Mouse (Mus musculus) brain, embryonic 14.5 days (tissue): ENCODE measurements around the gene Slc22a22.

ENCODE experiments used
- CTCF ChIP-seq: fragments of 200-500 bp; IDR thresholded peaks from 2 replicates; pipeline ENCODE4 v1.5.1; 2012; ENCODE audit warnings: inconsistent platforms, mild to moderate bottlenecking, moderate library complexity, borderline replicate concordance; ENCODE audit not compliant: insufficient read depth, insufficient read length; ENCODE audit errors: extremely low read depth
- POLR2A ChIP-seq: fragments of 200-500 bp; IDR thresholded peaks from 2 replicates; pipeline ENCODE4 v1.6.1; 2012; ENCODE audit warnings: mild to moderate bottlenecking, inconsistent platforms, borderline replicate concordance; ENCODE audit not compliant: poor library complexity, insufficient read depth, insufficient read length, severe bottlenecking; ENCODE audit errors: extremely low read depth

DNA sequence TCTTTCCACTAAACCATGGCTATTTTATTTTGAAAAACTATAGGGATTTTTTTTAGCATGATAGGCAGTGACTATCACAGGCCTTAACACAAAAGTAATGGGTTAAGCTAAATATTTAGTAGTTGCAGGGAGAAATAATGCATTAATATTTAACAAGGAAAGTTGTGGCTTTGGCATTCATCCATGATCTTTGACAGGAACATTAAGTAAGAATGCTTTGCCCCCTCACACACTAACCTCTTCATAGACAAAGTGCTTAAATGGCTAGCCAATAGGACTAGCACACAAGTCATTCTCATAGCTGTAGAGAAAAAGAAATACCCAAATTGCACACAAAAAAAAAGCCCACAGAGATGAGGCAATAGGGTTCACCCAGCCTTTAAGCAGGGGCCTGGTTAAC, 11.4 kb downstream of the Slc22a22 start:
- TF ChIP-seq CTCF (no peak), POLR2A (no peak)
